ENCODE assay signal across 9 mouse cellular contexts in the genomic region with DNA sequence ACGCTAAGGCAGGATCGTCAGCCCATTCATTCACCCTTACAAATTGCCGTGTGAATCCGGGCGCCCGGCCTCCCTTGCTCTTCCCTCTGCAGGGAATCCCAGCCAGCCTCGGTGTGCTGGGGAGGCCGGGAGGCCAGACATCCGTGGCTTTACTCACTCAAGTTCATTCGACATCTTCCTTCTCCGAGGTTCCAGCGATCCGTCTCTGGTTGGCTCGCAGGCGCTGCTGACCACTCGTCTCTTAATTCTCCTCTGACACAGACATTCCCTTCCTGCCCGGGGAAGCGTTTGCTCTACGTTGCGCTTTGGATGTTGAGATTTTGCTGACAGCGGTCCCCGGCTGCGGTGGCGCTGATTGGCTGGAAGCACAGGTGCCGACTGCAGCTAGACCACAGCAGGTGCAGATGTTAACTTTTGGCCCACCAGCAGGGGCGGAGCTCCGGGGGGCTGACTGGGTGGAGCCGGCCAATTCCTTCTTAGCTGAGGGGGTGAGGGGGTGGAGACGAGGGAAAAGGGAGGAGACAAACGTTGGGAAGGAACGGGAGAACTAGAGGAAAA. TPM values are rescaled to one million over a fixed set of nuclear protein-coding genes. Genes with fewer than 3 reads are reported as not detected.
A peak's percentile ranks its signal among the peaks of the same experiment; 100 is the strongest.
DNase-seq lines count a peak whose midpoint lies in the region; ATAC-seq and TF ChIP-seq lines count a peak whose summit lies in the region.
"Had no signal": no experiment of that assay in that cellular context is flagged by ENCODE, and none has a peak within 500 bp of the region (broad histone marks: within the 10 kb centered on the region; RNA-seq: fewer than 3 reads in every experiment).

A gene (minus strand): TSS at position 380 of the 558 bp plus-strand sequence.

- H3K27me3 ChIP-seq in heart, adult 2 months (ENCODE audit: control insufficient read depth, insufficient read depth, low read length): peaks cover 1% of the 10 kb centered on the region; the same call in 1 of the 2 replicates
- H3K27me3 ChIP-seq in stomach, embryonic 16.5 days (ENCODE audit: control insufficient read depth, insufficient read depth, low read length): peaks cover 15% of the 10 kb centered on the region; the same call in 1 of the 2 replicates

- TF ChIP-seq EP300 in heart, adult 2 months (IDR thresholded peaks at IDR 0.05; ENCODE audit: insufficient read depth, low read depth, low read length): no peak

- H3K4me3 ChIP-seq in heart, adult 2 months: peak within 1 kb of the TSS; percentile 37; the same call in 1 of the 2 replicates
- H3K4me3 ChIP-seq in stomach, embryonic 16.5 days (replicated peaks; ENCODE audit: low read length): peak within 1 kb of the TSS; percentile 49

- no peaks in the 10 kb centered on the region for H3K4me1 ChIP-seq in heart, adult 2 months (ENCODE audit: control insufficient read depth, insufficient read depth, low read length)
- peaks cover 20% of the 10 kb centered on the region for H3K4me1 ChIP-seq in stomach, embryonic 16.5 days (ENCODE audit: control insufficient read depth, insufficient read depth, low read length)

- 0 out of 2 replicates have a peak, but pooled peaks have one; percentile 10 for ATAC-seq in megakaryocyte progenitor cell, adult 5-6 weeks (replicated peaks; ENCODE audit: poor library complexity)
- ATAC-seq in stomach, embryonic 16.5 days (ENCODE audit: insufficient read depth, low FRiP score): peak; percentile 30; the same call in 1 of the 2 replicates

- peak within 1 kb of the TSS; percentile 28 for H3K9ac ChIP-seq in heart, adult 2 months (ENCODE audit: low read depth, low read length)
- peak within 1 kb of the TSS; percentile 67 for H3K9ac ChIP-seq in stomach, embryonic 16.5 days (ENCODE audit: low read length)

- intact Hi-C loops in heart, adult 2 months (cut with DNase I): loop anchor here (5.0 kb wide), 1 partner anchor 56 kb away; no protein-coding TSS in a partner anchor
- intact Hi-C loops in left cerebral cortex, postnatal 14 days (cut with DNase I): no loop called here

- 2% methylated on average over 31 of the region's 31 CpGs for WGBS in heart, adult 2 months
- WGBS in stomach, embryonic 16.5 days: under 1% methylated on average over 31 of the region's 31 CpGs

- no peaks in the 10 kb centered on the region for H3K9me3 ChIP-seq in stomach, embryonic 16.5 days (replicated peaks; ENCODE audit: control insufficient read depth, low read length)

- no peaks in the 10 kb centered on the region for H3K79me2 ChIP-seq in heart, adult 2 months (replicated peaks; ENCODE audit: control insufficient read depth, insufficient read depth, low read length)

- no peak within 1 kb of the TSS for H3K27ac ChIP-seq in heart, adult 2 months
- peak within 1 kb of the TSS; percentile 83 for H3K27ac ChIP-seq in stomach, embryonic 16.5 days (ENCODE audit: low read length)
- H3K27ac ChIP-seq: macrophage had no signal

- no peak for TF ChIP-seq POLR2A in heart, adult 2 months (IDR thresholded peaks at IDR 0.05; ENCODE audit: insufficient read depth, low read depth, low read length)

- DNase-seq in heart, adult 2 months: peak; percentile 25 to 33
- no peak for DNase-seq in heart, adult 8-10 months (ENCODE audit: low spot score)
- DNase-seq in embryo, embryonic 10 days (ENCODE audit: low spot score): peak; percentile 65
- DNase-seq in heart, postnatal 4 days: peak; percentile 47
- DNase-seq in left cerebral cortex, postnatal 14 days (ENCODE audit: low spot score in 2 of 2): peak; percentile 20 to 41
- no peak for DNase-seq in ovary, postnatal 10 days (ENCODE audit: low spot score)

- no peak for TF ChIP-seq CTCF in heart, adult 2 months (IDR thresholded peaks at IDR 0.05)

- peak within 1 kb of the TSS; percentile 50 for H3K4me2 ChIP-seq in stomach, embryonic 16.5 days (ENCODE audit: low read depth, low read length)

- H3K36me3 ChIP-seq in heart, adult 2 months (ENCODE audit: control insufficient read depth, insufficient read depth, low read length): no peaks in the 10 kb centered on the region
- no peaks in the 10 kb centered on the region for H3K36me3 ChIP-seq in stomach, embryonic 16.5 days (ENCODE audit: control insufficient read depth, insufficient read depth, low read length)

RNA-seq across cellular contexts. Expression of the gene that starts here (rescaled TPM):
- total RNA-seq in heart, adult 2 months (2021): under 1 TPM; 0.08 to 0.14 TPM
- polyA plus RNA-seq in heart, adult 2 months (2012; rRNA removed): 0.04 TPM in 1 of 2 replicates, not detected in the other
- not detected for total RNA-seq in heart, adult 8-10 months (2022)
- total RNA-seq in heart, postnatal 4 days (2021): 1 to 10 TPM; 1.0 to 1.2 TPM
- 1 to 10 TPM in 1 of 2 experiments, under 1 TPM in 1; 0.95 to 1.4 TPM for total RNA-seq in left cerebral cortex, postnatal 14 days (2021)
- total RNA-seq in megakaryocyte progenitor cell, adult 5-6 weeks (2015): not detected in 2 replicates
- total RNA-seq in megakaryocyte progenitor cell, adult 5-6 weeks (2017): not detected in 2 replicates
- polyA plus RNA-seq in stomach, embryonic 16.5 days (2015; fragmentation: Nextera tagmentation; extraction: Ambion mirVana): 54.1 and 74.1 TPM in 2 replicates
- polyA plus RNA-seq: macrophage had no signal

Comparison
In these comparisons a context has a peak if more than half of its experiments do, and no peak if none do; other contexts are left out.
1. RNA of the gene that starts here (polyA plus RNA-seq): 54.1 to 74.1 TPM in stomach, embryonic 16.5 days; 0.04 TPM in heart, adult 2 months; every median in the first group is over 10 times any median in the second.
2. DNase-seq: peak in embryo, embryonic 10 days (single experiment), heart, postnatal 4 days (single experiment) and left cerebral cortex, postnatal 14 days (2 of 2); none in heart, adult 8-10 months (single experiment) and ovary, postnatal 10 days (single experiment).
3. Peak in DNase-seq, H3K4me3 ChIP-seq and H3K9ac ChIP-seq in heart, adult 2 months; RNA of the gene not detected or under 1 TPM.
4. Peak in ATAC-seq in megakaryocyte progenitor cell, adult 5-6 weeks; RNA of the gene not detected or under 1 TPM.